Mouse (Mus musculus) G1E (cell line): ENCODE results near the gene Fstl4.

Source experiments
- CTCF ChIP-seq: IDR thresholded peaks from 2 replicates; pipeline ENCODE4 v1.5.1; 2012; ENCODE audit warnings: low read depth, low read length, inconsistent platforms, mixed read lengths
- GATA1 ChIP-seq: IDR thresholded peaks from 2 replicates; pipeline ENCODE4 v1.6.1; 2012; ENCODE audit warnings: borderline replicate concordance, low read length, inconsistent platforms, mixed read lengths
- POLR2AphosphoS5 ChIP-seq: IDR thresholded peaks from 2 replicates; pipeline ENCODE4 v1.6.1; 2012; ENCODE audit warnings: low read depth, low read length, inconsistent platforms; ENCODE audit not compliant: insufficient replicate concordance
- TAL1 ChIP-seq: conservative IDR thresholded peaks from 2 replicates; pipeline ENCODE4 v1.6.1; 2012; ENCODE audit warnings: low read depth, low read length, inconsistent platforms, mixed read lengths

- TF ChIP-seq GATA1: no peak
- TF ChIP-seq CTCF: no peak
- TF ChIP-seq TAL1: no peak
- TF ChIP-seq POLR2AphosphoS5: no peak
Observed at GRCm38 (mm10) chr11:53009597-53009996, 245.2 kb downstream of the Fstl4 start.
